Mouse (Mus musculus) hindbrain, embryonic 14.5 days (tissue): ENCODE results near the gene Olfr744. TPM values are rescaled to one million over a fixed set of nuclear protein-coding genes. Genes with fewer than 3 reads are reported as not detected.
"Not testable (repeated sequence)": the region's sequence is repeated elsewhere in the genome, so short reads cannot be mapped to it uniquely, and the experiment has no call there.

Experiments
- ATAC-seq: fragments of 200-750 bp; cut with Nextera tagmentation; 2 replicates; pipeline ENCODE4 v1.8.0; 2017; ENCODE audit warnings: moderate number of reproducible peaks, mild to moderate bottlenecking, moderate TSS enrichment, moderate library complexity; ENCODE audit not compliant: low FRiP score
- DNase-seq: peaks from one replicate; pipeline ENCODE4 v3.0.0-alpha.2; 2015; ENCODE audit warnings: low spot score
- H3K27ac ChIP-seq: fragments of 300-500 bp; sonication (generic); 2 replicates; pipeline ENCODE4 v1.5.1; 2014; ENCODE audit warnings: mild to moderate bottlenecking, moderate library complexity
- H3K27me3 ChIP-seq: fragments of 300-500 bp; sonication (generic); 2 replicates; pipeline ENCODE4 v1.6.1; 2014; ENCODE audit warnings: mild to moderate bottlenecking, low read length, mixed read lengths; ENCODE audit not compliant: control insufficient read depth, insufficient read depth
- H3K36me3 ChIP-seq: fragments of 300-500 bp; sonication (generic); replicated peaks from 2 replicates; pipeline ENCODE4 v1.6.1; 2014; ENCODE audit not compliant: control insufficient read depth, insufficient read depth
- H3K4me1 ChIP-seq: fragments of 300-500 bp; sonication (generic); replicated peaks from 2 replicates; pipeline ENCODE4 v1.6.1; 2014; ENCODE audit warnings: antibody characterized with exemption, low read length, mixed read lengths; ENCODE audit not compliant: control insufficient read depth, insufficient read depth
- H3K4me2 ChIP-seq: fragments of 300-500 bp; sonication (generic); replicated peaks from 2 replicates; pipeline ENCODE4 v1.6.1; 2014; ENCODE audit warnings: mild to moderate bottlenecking, moderate library complexity
- H3K4me3 ChIP-seq: fragments of 300-500 bp; sonication (generic); replicated peaks from 2 replicates; pipeline ENCODE4 v1.5.1; 2014; ENCODE audit warnings: mild to moderate bottlenecking, low read length
- H3K9ac ChIP-seq: fragments of 300-500 bp; sonication (generic); 2 replicates; pipeline ENCODE4 v1.6.1; 2014
- H3K9me3 ChIP-seq: fragments of 300-500 bp; sonication (generic); 2 replicates; pipeline ENCODE4 v1.6.1; 2016; ENCODE audit warnings: low read length; ENCODE audit not compliant: control insufficient read depth
- WGBS: fragments of 180-500 bp; shearing (Covaris S2); extraction: QIAGEN DNeasy Blood & Tissue Kit; methylation state at CpG from one replicate; pipeline ENCODE4 v1.1.7; 2014; 5-methylcytosine and 5-hydroxymethylcytosine counted together
- polyA plus RNA-seq: library from polyadenylated mRNA; unstranded; fragments of >200 nt; fragmentation: Nextera tagmentation; extraction: Ambion mirVana; gene quantifications from 2 replicates; pipeline ENCODE4 v1.2.1, GENCODE M21; 2014

The Olfr744 gene
- polyA plus RNA-seq = not detected in 2 replicates

DNA sequence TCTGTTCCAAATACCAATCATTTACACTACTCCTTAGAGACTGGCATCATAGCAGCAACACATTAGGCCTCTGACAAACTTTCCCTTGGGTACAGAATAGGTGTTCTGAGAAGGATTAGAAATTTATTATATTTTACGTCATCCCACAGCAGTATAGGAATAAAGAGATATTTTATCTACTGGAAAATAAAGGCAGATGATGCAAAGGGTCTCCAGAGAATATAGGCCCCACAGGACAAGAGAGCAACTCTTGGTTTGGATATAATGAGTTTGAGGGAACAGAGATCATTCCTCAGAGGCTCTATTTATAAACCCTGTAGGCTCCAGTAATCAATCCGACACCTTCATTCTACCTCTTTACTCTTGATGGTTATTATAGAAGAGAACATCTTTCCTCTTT is at the start of gene Olfr744:
Gene Olfr744 (plus strand): TSS at position 301 of the 400 bp plus-strand sequence.
- Histone ChIP-seq H3K27ac (no peak within 1 kb of the TSS), H3K36me3 (no peaks in the 10 kb centered on the region), H3K27me3 (no peaks in the 10 kb centered on the region), H3K9ac (no peak within 1 kb of the TSS), H3K9me3 (0 out of 2 replicates have a peak, but pooled peaks cover 5% of the 10 kb centered on the region), H3K4me2 (no peak within 1 kb of the TSS), H3K4me1 (no peaks in the 10 kb centered on the region), H3K4me3 (no peak within 1 kb of the TSS)
- no peak for ATAC-seq
- WGBS = 95% methylated on average over 2 of the region's 2 CpGs
- no peak for DNase-seq

GRCm38 (mm10) chr14:50573056-50573455 is 41.6 kb upstream of the Olfr744 start:
- ATAC-seq, H3K36me3 ChIP-seq: not testable (repeated sequence)

GRCm38 (mm10) chr14:50639088-50639487 is 24.4 kb downstream of the Olfr744 start, which contains the start of gene Olfr745:
Olfr745 (plus strand) TSS chr14:50639388.
- Histone ChIP-seq H3K4me1 (no peaks in the 10 kb centered on the region), H3K27ac (no peak within 1 kb of the TSS), H3K27me3 (no peaks in the 10 kb centered on the region), H3K4me3 (no peak within 1 kb of the TSS), H3K9me3 (0 out of 2 replicates have a peak, but pooled peaks cover 3% of the 10 kb centered on the region), H3K9ac (no peak within 1 kb of the TSS), H3K4me2 (no peak within 1 kb of the TSS), H3K36me3 (no peaks in the 10 kb centered on the region)
- 84% methylated on average over 2 of the region's 2 CpGs for WGBS
- DNase-seq (no peak), ATAC-seq (no peak)

More at GRCm38 (mm10) chr14:50573056-50573455, 41.6 kb upstream of the Olfr744 start:
- H3K4me1 ChIP-seq, DNase-seq, H3K4me3 ChIP-seq, H3K27ac ChIP-seq, H3K9me3 ChIP-seq, H3K4me2 ChIP-seq, H3K27me3 ChIP-seq, H3K9ac ChIP-seq: not testable (repeated sequence)
- 70% methylated on average over 1 of the region's 1 CpGs for WGBS

- Histone ChIP-seq H3K4me1 (no peaks in the 10 kb centered on the region), H3K27me3 (no peaks in the 10 kb centered on the region), H3K9ac (no peak within 1 kb of the TSS), H3K4me2 (no peak within 1 kb of the TSS), H3K27ac (no peak within 1 kb of the TSS), H3K36me3 (no peaks in the 10 kb centered on the region), H3K9me3 (0 out of 2 replicates have a peak, but pooled peaks cover 7% of the 10 kb centered on the region), H3K4me3 (no peak within 1 kb of the TSS)
- no peak for ATAC-seq
- DNase-seq = no peak
These were observed 32.1 kb downstream of the Olfr744 start, which contains the start of gene Olfr746 for GRCm38 (mm10) chr14:50646783-50647182. Olfr746 (plus strand) TSS chr14:50647083.

Other genes with a start within 250 kb of the Olfr744 start
- gene Olfr736, start 233.7 kb upstream of the Olfr744 start, polyA plus RNA-seq = not detected in 2 replicates
- not detected in 2 replicates for gene Olfr738, start 207.3 kb upstream of the Olfr744 start, polyA plus RNA-seq
- not detected in 2 replicates for gene Olfr739, start 196.3 kb upstream of the Olfr744 start, polyA plus RNA-seq
- not detected in 2 replicates for gene Olfr740, start 169.3 kb upstream of the Olfr744 start, polyA plus RNA-seq
- not detected in 2 replicates for gene Olfr741, start 142.1 kb upstream of the Olfr744 start, polyA plus RNA-seq
- not detected in 2 replicates for gene Olfr742, start 111.3 kb upstream of the Olfr744 start, polyA plus RNA-seq
- gene Olfr743, start 93.0 kb upstream of the Olfr744 start, polyA plus RNA-seq = not detected in 2 replicates
- not detected in 2 replicates for gene Olfr745, start 24.5 kb downstream of the Olfr744 start, polyA plus RNA-seq
- gene Olfr746, start 32.2 kb downstream of the Olfr744 start, polyA plus RNA-seq = not detected in 2 replicates
- gene Olfr747, start 78.3 kb downstream of the Olfr744 start, polyA plus RNA-seq = not detected in 2 replicates
- gene Olfr748, start 92.5 kb downstream of the Olfr744 start, polyA plus RNA-seq = not detected in 2 replicates
- gene Olfr749, start 130.2 kb downstream of the Olfr744 start, polyA plus RNA-seq = not detected in 2 replicates
- 122 and 123 TPM in 2 replicates for gene Ttc5, start 170.6 kb downstream of the Olfr744 start, polyA plus RNA-seq
- gene Ccnb1ip1, start 192.9 kb downstream of the Olfr744 start, polyA plus RNA-seq = not detected in 2 replicates
- 40.7 and 40.9 TPM in 2 replicates for gene Parp2, start 193.0 kb downstream of the Olfr744 start, polyA plus RNA-seq